Mouse (Mus musculus) heart, postnatal 0 days (tissue): ENCODE results near the gene Mad2l2.

Experiments used
- CTCF ChIP-seq: IDR thresholded peaks from 2 replicates; pipeline ENCODE4 v1.5.1; 2016; ENCODE audit warnings: antibody characterized with exemption, control low read depth, low read depth
- EP300 ChIP-seq: IDR thresholded peaks from 2 replicates; pipeline ENCODE4 v1.6.1; 2016; ENCODE audit warnings: antibody characterized with exemption, low read depth

- TF ChIP-seq CTCF: no peak
- no peak for TF ChIP-seq EP300
These were observed 49.0 kb upstream of the Mad2l2 start for GRCm38 (mm10) chr4:148081201-148081600.
